Mouse (Mus musculus) myocyte (in vitro differentiated cells): ENCODE results near the gene Atp13a3. TPM values are rescaled to one million over a fixed set of nuclear protein-coding genes. Genes with fewer than 3 reads are reported as not detected.

Source experiments
- H3K27me3 ChIP-seq: one replicate; pipeline ENCODE4 v1.6.1; 2011; ENCODE audit not compliant: control insufficient read depth, insufficient read depth, insufficient read length
- H3K36me3 ChIP-seq: one replicate; pipeline ENCODE4 v1.6.1; 2011; ENCODE audit not compliant: control insufficient read depth, insufficient read depth
- H3K4me2 ChIP-seq: one replicate; pipeline ENCODE4 v1.6.1; 2011; ENCODE audit warnings: low read depth, control low read depth
- H3K4me3 ChIP-seq: one replicate; pipeline ENCODE4 v1.5.1; 2011; ENCODE audit warnings: mild to moderate bottlenecking, control low read depth, moderate library complexity
- H3K79me2 ChIP-seq: one replicate; pipeline ENCODE4 v1.6.1; 2011; ENCODE audit not compliant: control insufficient read depth, insufficient read depth
- H3ac ChIP-seq: one replicate; pipeline ENCODE4 v1.6.1; 2011; ENCODE audit not compliant: control insufficient read depth, insufficient read length
- CEBPB ChIP-seq: IDR thresholded peaks from 2 replicates; pipeline ENCODE4 v1.6.1; 2011; ENCODE audit warnings: mild to moderate bottlenecking, moderate library complexity; ENCODE audit not compliant: poor library complexity, insufficient read depth, severe bottlenecking
- E2F4 ChIP-seq: IDR thresholded peaks from one replicate; pipeline ENCODE4 v1.6.1; 2011; ENCODE audit warnings: mild to moderate bottlenecking, control low read depth, moderate library complexity; ENCODE audit not compliant: insufficient read depth
- MAX ChIP-seq: IDR thresholded peaks from one replicate; pipeline ENCODE4 v1.6.1; 2011; ENCODE audit warnings: low read depth, mild to moderate bottlenecking, control low read depth
- MYOD1 ChIP-seq, 3 experiments: IDR thresholded peaks; one replicate each; pipeline ENCODE4 v1.6.1; 2011; ENCODE audit warnings: control low read depth in 2 of 3, low read depth in 2 of 3, mild to moderate bottlenecking in 2 of 3, moderate library complexity in 1 of 3; ENCODE audit not compliant: insufficient read length in 2 of 3, control insufficient read depth in 1 of 3
- MYOG ChIP-seq, 3 experiments: IDR thresholded peaks; one replicate each; pipeline ENCODE4 v1.6.1; 2011; ENCODE audit warnings: control low read depth in 2 of 3, low read depth in 2 of 3, mild to moderate bottlenecking in 2 of 3; ENCODE audit not compliant: insufficient read length in 2 of 3, control insufficient read depth in 1 of 3, insufficient read depth in 1 of 3
- POLR2A ChIP-seq: IDR thresholded peaks from one replicate; pipeline ENCODE4 v1.6.1; 2011; ENCODE audit warnings: low read depth, mild to moderate bottlenecking, control low read depth, moderate library complexity; ENCODE audit not compliant: insufficient read length
- POLR2AphosphoS2 ChIP-seq: IDR thresholded peaks from one replicate; pipeline ENCODE4 v1.6.1; 2011; ENCODE audit warnings: low read depth, control low read depth; ENCODE audit not compliant: insufficient read length
- REST ChIP-seq: IDR thresholded peaks from one replicate; pipeline ENCODE4 v1.6.1; 2011; ENCODE audit warnings: mild to moderate bottlenecking, control low read depth, moderate library complexity; ENCODE audit not compliant: insufficient read depth, insufficient read length
- SRF ChIP-seq: IDR thresholded peaks from one replicate; pipeline ENCODE4 v1.6.1; 2011; ENCODE audit warnings: low read depth; ENCODE audit not compliant: control insufficient read depth, insufficient read length
- TCF12 ChIP-seq: IDR thresholded peaks from one replicate; pipeline ENCODE4 v1.6.1; 2011; ENCODE audit warnings: mild to moderate bottlenecking, control low read depth; ENCODE audit not compliant: poor library complexity, insufficient read depth, severe bottlenecking
- TCF3 ChIP-seq: IDR thresholded peaks from one replicate; pipeline ENCODE4 v1.6.1; 2011; ENCODE audit warnings: low read depth, control low read depth; ENCODE audit not compliant: insufficient read length
- USF1 ChIP-seq: IDR thresholded peaks from one replicate; pipeline ENCODE4 v1.6.1; 2011; ENCODE audit warnings: low read depth, mild to moderate bottlenecking, control low read depth, moderate library complexity
- polyA plus RNA-seq: library from polyadenylated mRNA; unstranded; fragments of >200 nt; fragmentation: generic; extraction: Trizol; gene quantifications from one replicate; pipeline ENCODE4 v1.2.1, GENCODE M21; 2012; ENCODE audit warnings: missing spikeins

Gene Atp13a3
- polyA plus RNA-seq, 1 experiment = 53.4 TPM

DNA sequence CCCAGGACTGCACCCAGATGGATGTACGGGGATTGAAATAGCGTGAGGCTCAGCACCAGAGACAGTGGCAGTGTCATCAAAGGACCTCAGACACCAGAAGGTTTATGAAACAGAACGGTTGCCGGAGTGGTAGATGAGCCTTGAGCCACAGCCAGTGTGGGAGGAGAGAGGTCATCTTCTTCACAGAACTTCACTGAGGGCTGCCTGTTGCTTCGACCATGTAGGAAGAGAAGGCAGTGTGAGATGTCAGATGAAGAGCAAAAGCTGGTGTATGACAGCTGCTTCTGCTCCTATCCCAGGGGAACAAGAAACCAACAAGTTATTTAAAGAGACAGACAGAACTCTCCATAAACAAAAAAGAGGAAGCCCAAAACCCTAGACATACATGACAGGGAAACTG lies 101.5 kb downstream of the Atp13a3 start:
- peaks cover 2% of the 10 kb centered on the region for H3K36me3 ChIP-seq
- H3K27me3 ChIP-seq = no peaks in the 10 kb centered on the region
- no peak overlapping the region for H3K4me3 ChIP-seq
- no peaks in the 10 kb centered on the region for H3K79me2 ChIP-seq
- TF ChIP-seq MYOD1 (IDR thresholded peaks at IDR 0.05; ENCODE audit: control insufficient read depth in 1 of 3, insufficient read length in 2 of 3, low read depth in 2 of 3) = peak in 2 of 3 experiments; percentile 26 to 28
- TF ChIP-seq E2F4 = no peak
- no peak for TF ChIP-seq REST
- TF ChIP-seq MYOG (IDR thresholded peaks at IDR 0.05; ENCODE audit: control insufficient read depth in 1 of 3, insufficient read depth in 1 of 3, insufficient read length in 2 of 3, low read depth in 2 of 3) = peak in 1 of 3 experiments; percentile 27
- no peak overlapping the region for H3K4me2 ChIP-seq
- no peak overlapping the region for H3ac ChIP-seq

DNA sequence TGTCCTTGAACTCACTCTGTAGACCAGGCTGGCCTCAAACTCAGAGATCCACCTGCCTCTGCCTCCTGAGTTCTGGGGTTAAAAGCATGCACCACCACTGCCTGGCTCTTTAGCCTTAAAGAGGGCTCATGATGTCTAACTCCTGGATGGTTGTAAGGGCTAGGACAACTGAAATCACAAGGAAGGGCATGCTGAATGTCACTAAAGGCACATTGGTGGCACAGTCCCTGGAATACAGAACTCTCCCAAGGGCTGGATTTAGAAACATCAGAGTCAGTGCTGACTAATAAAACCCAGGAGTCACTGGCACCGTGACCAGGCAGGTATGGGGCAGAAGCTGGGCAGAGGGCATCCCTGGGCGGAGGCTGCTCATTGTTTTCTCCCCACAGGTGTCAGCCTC lies 102.4 kb downstream of the Atp13a3 start:
- Histone ChIP-seq H3ac (no peak overlapping the region), H3K27me3 (no peaks in the 10 kb centered on the region), H3K4me3 (no peak overlapping the region), H3K4me2 (no peak overlapping the region), H3K79me2 (no peaks in the 10 kb centered on the region), H3K36me3 (no peaks in the 10 kb centered on the region)
- TF ChIP-seq SRF = no peak
- TF ChIP-seq REST = no peak
- TF ChIP-seq MYOG (IDR thresholded peaks at IDR 0.05; ENCODE audit: control insufficient read depth in 1 of 3, insufficient read depth in 1 of 3, insufficient read length in 2 of 3, low read depth in 2 of 3) = no peak
- no peak for TF ChIP-seq TCF12
- peak; percentile 15 for TF ChIP-seq POLR2AphosphoS2
- no peak for TF ChIP-seq POLR2A

DNA sequence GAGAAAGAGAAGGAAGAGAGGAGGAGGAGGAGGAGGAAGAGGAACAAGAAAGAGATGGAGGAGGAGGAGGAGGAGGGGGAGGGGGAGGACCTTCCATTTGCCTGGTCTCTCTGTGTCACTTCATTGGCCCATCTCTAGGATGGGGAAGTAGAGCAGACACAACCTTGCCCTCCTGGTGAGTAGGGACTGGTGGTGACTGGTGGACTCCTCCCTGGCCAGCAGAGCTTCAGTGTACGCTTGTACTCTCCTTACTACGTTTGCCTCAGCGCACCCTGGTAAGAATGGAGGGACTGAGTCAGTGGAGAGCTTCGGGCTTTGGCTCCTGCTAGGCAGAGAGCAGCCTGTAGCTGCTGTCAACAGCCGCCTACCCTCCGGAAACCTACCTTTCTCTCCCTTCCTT lies 103.1 kb downstream of the Atp13a3 start:
- Histone ChIP-seq H3K4me2 (no peak overlapping the region), H3K79me2 (no peaks in the 10 kb centered on the region), H3K4me3 (no peak overlapping the region), H3ac (no peak overlapping the region), H3K27me3 (no peaks in the 10 kb centered on the region), H3K36me3 (no peaks in the 10 kb centered on the region)
- peak; percentile 37 for TF ChIP-seq POLR2AphosphoS2
- no peak for TF ChIP-seq USF1

DNA sequence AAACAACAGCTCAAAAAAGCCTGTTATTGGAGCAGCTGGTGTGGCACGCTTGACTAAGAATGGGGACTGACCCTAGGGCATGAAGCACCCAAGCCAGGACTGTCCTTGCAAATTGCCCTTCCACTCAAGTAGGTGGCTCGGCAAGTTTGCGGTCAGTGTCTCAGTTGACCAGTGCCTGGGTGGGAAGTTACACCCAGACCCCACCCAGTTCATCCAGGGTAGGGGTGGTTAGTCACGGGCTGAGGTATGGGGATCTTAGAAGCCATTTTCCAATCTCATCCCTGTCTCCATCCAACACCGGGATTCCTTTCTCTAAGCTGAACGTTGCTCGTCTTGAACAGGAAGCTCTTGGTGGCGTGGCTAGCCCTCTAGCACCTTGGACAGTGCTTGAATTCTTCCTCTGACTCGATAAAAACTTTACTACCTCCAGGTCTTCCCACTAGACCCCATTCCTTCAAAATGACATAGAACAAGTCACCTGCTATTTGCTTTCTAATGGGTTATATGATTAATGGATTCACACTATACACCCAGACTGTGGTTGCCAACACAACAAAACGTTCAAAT lies 106.0 kb downstream of the Atp13a3 start:
- no peaks in the 10 kb centered on the region for H3K36me3 ChIP-seq
- no peaks in the 10 kb centered on the region for H3K27me3 ChIP-seq
- no peaks in the 10 kb centered on the region for H3K79me2 ChIP-seq
- TF ChIP-seq POLR2A (no peak), REST (peak; percentile 62)
- no peak overlapping the region for H3ac ChIP-seq
- H3K4me2 ChIP-seq = no peak overlapping the region
- no peak overlapping the region for H3K4me3 ChIP-seq

DNA sequence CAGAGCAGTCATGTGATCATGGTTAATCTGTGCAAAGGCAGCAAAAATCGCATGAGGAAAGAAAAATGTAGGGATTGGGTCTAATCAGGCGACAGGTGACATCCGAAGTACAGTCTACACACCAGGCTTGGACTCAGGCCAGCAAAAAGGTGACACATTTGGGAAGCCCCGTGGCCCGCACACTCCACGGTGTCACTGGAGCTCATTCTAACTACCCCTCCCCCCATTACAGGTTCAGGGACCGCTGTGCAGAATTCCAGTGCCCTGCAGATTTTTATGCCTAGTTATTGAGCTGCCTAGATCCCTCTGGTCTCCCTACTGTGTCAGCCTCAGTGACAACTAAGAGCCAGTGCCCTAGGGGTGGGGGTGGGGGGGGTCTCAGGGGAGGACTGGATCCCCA lies 108.3 kb downstream of the Atp13a3 start:
- Histone ChIP-seq H3ac (no peak overlapping the region), H3K36me3 (no peaks in the 10 kb centered on the region), H3K79me2 (no peaks in the 10 kb centered on the region), H3K4me3 (no peak overlapping the region), H3K27me3 (no peaks in the 10 kb centered on the region), H3K4me2 (no peak overlapping the region)
- TF ChIP-seq USF1 = no peak
- no peak for TF ChIP-seq POLR2A
- TF ChIP-seq MYOD1 (IDR thresholded peaks at IDR 0.05; ENCODE audit: control insufficient read depth in 1 of 3, insufficient read length in 2 of 3, low read depth in 2 of 3) = no peak
- TF ChIP-seq TCF3 = no peak
- no peak for TF ChIP-seq MAX
- TF ChIP-seq TCF12 = no peak

DNA sequence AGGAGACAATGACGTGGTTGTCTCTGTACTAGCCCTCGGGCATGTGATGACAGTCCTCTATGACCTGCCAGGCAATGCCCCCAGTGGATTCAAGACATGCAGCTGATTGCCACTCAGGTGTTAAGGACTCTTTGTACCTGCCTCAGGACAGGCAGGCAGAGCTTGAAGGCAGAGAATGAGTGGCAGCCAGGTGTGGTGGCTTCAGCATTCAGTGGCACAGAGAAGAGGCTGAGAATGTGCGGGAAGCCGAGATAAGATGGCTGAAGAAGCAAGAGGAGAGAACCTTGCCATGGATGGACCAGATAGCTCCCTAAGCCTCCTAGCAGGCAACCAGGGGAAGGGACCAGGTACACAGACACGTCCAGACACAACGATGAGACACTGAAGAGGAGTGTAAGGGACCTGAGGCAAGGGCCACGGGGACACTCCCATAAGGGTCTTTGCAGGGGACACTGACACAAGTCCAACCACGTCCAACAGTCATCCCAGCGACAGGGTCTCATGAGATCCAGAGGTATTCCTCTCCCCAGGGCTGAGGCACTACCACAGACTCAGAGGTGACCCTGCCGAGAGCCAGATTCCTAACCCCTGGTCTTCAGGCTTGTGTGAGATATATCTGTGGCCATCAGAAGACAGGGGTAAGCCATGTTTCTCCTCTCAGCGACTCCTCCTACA lies 109.0 kb downstream of the Atp13a3 start:
- Histone ChIP-seq H3K79me2 (no peaks in the 10 kb centered on the region), H3K4me3 (no peak overlapping the region), H3K36me3 (no peaks in the 10 kb centered on the region), H3K27me3 (no peaks in the 10 kb centered on the region), H3ac (no peak overlapping the region), H3K4me2 (no peak overlapping the region)
- no peak for TF ChIP-seq USF1
- TF ChIP-seq SRF = no peak
- TF ChIP-seq REST = no peak
- TF ChIP-seq TCF12 = no peak
- no peak for TF ChIP-seq MYOD1 (IDR thresholded peaks at IDR 0.05; ENCODE audit: control insufficient read depth in 1 of 3, insufficient read length in 2 of 3, low read depth in 2 of 3)
- no peak for TF ChIP-seq MAX
- TF ChIP-seq TCF3 = no peak
- no peak for TF ChIP-seq POLR2A
- TF ChIP-seq POLR2AphosphoS2 = no peak
- no peak for TF ChIP-seq E2F4
- TF ChIP-seq CEBPB = no peak
- TF ChIP-seq MYOG (IDR thresholded peaks at IDR 0.05; ENCODE audit: control insufficient read depth in 1 of 3, insufficient read depth in 1 of 3, insufficient read length in 2 of 3, low read depth in 2 of 3) = no peak
